Mouse (Mus musculus) adrenal gland, postnatal 36 days (tissue): ENCODE data around the gene Ipo13. TPM values are rescaled to one million over a fixed set of nuclear protein-coding genes. Genes with fewer than 3 reads are reported as not detected.

ENCODE experiments used
- total RNA-seq, 2 experiments: library from RNA; stranded (reverse); gene quantifications; 2 replicates each; pipeline ENCODE4 v1.2.3; 2021

Ipo13 gene
- total RNA-seq, 2 experiments from 2014 or later: 41.1 to 45.9 TPM

Other genes starting within 250 kb of the Ipo13 start
- 10 to 100 TPM; 25.2 to 27.3 TPM for gene Dmap1, start 232.7 kb downstream of the Ipo13 start, total RNA-seq
- not detected for gene Gm12845, start 190.6 kb downstream of the Ipo13 start, total RNA-seq
- not detected for gene Klf17, start 149.4 kb downstream of the Ipo13 start, total RNA-seq
- 10 to 100 TPM in 1 of 2 experiments, 1 to 10 TPM in 1; 6.5 to 16.9 TPM for gene Slc6a9, start 80.5 kb downstream of the Ipo13 start, total RNA-seq
- gene Ccdc24, start 42.4 kb downstream of the Ipo13 start, total RNA-seq: under 1 TPM; 0.49 to 0.76 TPM
- 10 to 100 TPM in 1 of 2 experiments, 1 to 10 TPM in 1; 10.0 to 14.3 TPM for gene B4galt2, start 31.5 kb downstream of the Ipo13 start, total RNA-seq
- 100 to 1,000 TPM; 215 to 216 TPM for gene Atp6v0b, start 27.7 kb downstream of the Ipo13 start, total RNA-seq
- gene Dph2, start 23.0 kb downstream of the Ipo13 start, total RNA-seq: 1 to 10 TPM; 9.2 to 9.4 TPM
- under 1 TPM in 1 of 2 experiments, not detected in 1; 0.72 TPM for gene Artn, start 14.8 kb upstream of the Ipo13 start, total RNA-seq
- gene St3gal3, start 219.9 kb upstream of the Ipo13 start, total RNA-seq: 10 to 100 TPM; 30.4 to 33.7 TPM